Mouse (Mus musculus) macrophage (primary cell): ENCODE measurements around the gene Fam69a. TPM values are rescaled to one million over a fixed set of nuclear protein-coding genes. Genes with fewer than 3 reads are reported as not detected.
"Not testable (repeated sequence)": the region's sequence is repeated elsewhere in the genome, so short reads cannot be mapped to it uniquely, and the experiment has no call there.

Experiments
- H3K27ac ChIP-seq: fragments of 350-480 bp; formaldehyde crosslinking; 2 replicates; pipeline ENCODE4 v1.9.0; 2021
- H3K36me3 ChIP-seq: fragments of 350-480 bp; formaldehyde crosslinking; 2 replicates; pipeline ENCODE4 v1.9.0; 2021; ENCODE audit errors: inconsistent target
- H3K4me3 ChIP-seq: fragments of 350-480 bp; formaldehyde crosslinking; 2 replicates; pipeline ENCODE4 v1.9.0; 2021; ENCODE audit errors: inconsistent target
- H3K79me2 ChIP-seq: fragments of 350-480 bp; formaldehyde crosslinking; 2 replicates; pipeline ENCODE4 v1.9.0; 2021; ENCODE audit errors: inconsistent target
- WGBS: methylation state at CpG from one replicate; pipeline ENCODE4 v1.1.7; 2026; ENCODE audit warnings: inconsistent platforms; ENCODE audit not compliant: missing documents; 5-methylcytosine and 5-hydroxymethylcytosine counted together
- polyA plus RNA-seq: library from polyadenylated mRNA; stranded (reverse); fragments of 250-400 nt; gene quantifications from 3 replicates; pipeline ENCODE4 v1.2.4, GENCODE M21; 2018; ENCODE audit warnings: inconsistent platforms

Gene Fam69a
- polyA plus RNA-seq, 1 experiment from 2014 or later: 18.7 TPM

GRCm38 (mm10) chr5:107921400-107922252, 65.3 kb downstream of the Fam69a start:
- Histone ChIP-seq H3K4me3 (no peak overlapping the region), H3K36me3 (no peaks in the 10 kb centered on the region), H3K27ac (no peak overlapping the region), H3K79me2 (peaks cover 18% of the 10 kb centered on the region)
- 100% methylated on average over 2 of the region's 2 CpGs for WGBS

GRCm38 (mm10) chr5:107915280-107915679, 71.6 kb downstream of the Fam69a start:
- Histone ChIP-seq H3K36me3 (no peaks in the 10 kb centered on the region), H3K79me2 (no peaks in the 10 kb centered on the region), H3K4me3 (no peak overlapping the region), H3K27ac (no peak overlapping the region)
- WGBS: 94% methylated on average over 4 of the region's 4 CpGs

GRCm38 (mm10) chr5:107911012-107911411, 75.9 kb downstream of the Fam69a start:
- H3K36me3 ChIP-seq: peaks cover 26% of the 10 kb centered on the region
- 96% methylated on average over 3 of the region's 5 CpGs for WGBS
- H3K4me3 ChIP-seq: no peak overlapping the region
- H3K79me2 ChIP-seq: peaks cover 2% of the 10 kb centered on the region; the same call in 1 of the 2 replicates
- H3K27ac ChIP-seq: no peak overlapping the region

- Histone ChIP-seq H3K27ac (no peak overlapping the region), H3K4me3 (no peak overlapping the region), H3K79me2 (peaks cover 11% of the 10 kb centered on the region; the same call in 1 of the 2 replicates), H3K36me3 (peaks cover 35% of the 10 kb centered on the region)
- WGBS: 58% methylated on average over 5 of the region's 5 CpGs
Measured at GRCm38 (mm10) chr5:107910084-107910616, 76.7 kb downstream of the Fam69a start.

- no peak overlapping the region for H3K27ac ChIP-seq
- 87% methylated on average over 3 of the region's 3 CpGs for WGBS
Measured at GRCm38 (mm10) chr5:107909668-107910067, 77.2 kb downstream of the Fam69a start.

GRCm38 (mm10) chr5:107908514-107909110, 78.3 kb downstream of the Fam69a start:
- H3K27ac ChIP-seq: no peak overlapping the region
- H3K79me2 ChIP-seq: peaks cover 26% of the 10 kb centered on the region
- peaks cover 44% of the 10 kb centered on the region for H3K36me3 ChIP-seq
- H3K4me3 ChIP-seq: no peak overlapping the region
- WGBS: 96% methylated on average over 2 of the region's 2 CpGs

More at GRCm38 (mm10) chr5:107909668-107910067, 77.2 kb downstream of the Fam69a start:
- H3K79me2 ChIP-seq: peaks cover 15% of the 10 kb centered on the region; the same call in 1 of the 2 replicates
- H3K4me3 ChIP-seq: no peak overlapping the region
- peaks cover 40% of the 10 kb centered on the region for H3K36me3 ChIP-seq

GRCm38 (mm10) chr5:107904325-107904724, 82.6 kb downstream of the Fam69a start:
- WGBS: 61% methylated on average over 3 of the region's 3 CpGs
- Histone ChIP-seq H3K36me3 (peaks cover 52% of the 10 kb centered on the region), H3K4me3 (no peak overlapping the region), H3K79me2 (peaks cover 56% of the 10 kb centered on the region), H3K27ac (no peak overlapping the region)

GRCm38 (mm10) chr5:107901014-107901615, 85.8 kb downstream of the Fam69a start:
- Histone ChIP-seq H3K4me3 (peak overlapping the region; percentile 98), H3K79me2 (peaks cover 55% of the 10 kb centered on the region), H3K36me3 (peaks cover 27% of the 10 kb centered on the region; the same call in 1 of the 2 replicates), H3K27ac (peak overlapping the region; percentile 54)
- WGBS: under 1% methylated on average over 22 of the region's 23 CpGs

GRCm38 (mm10) chr5:107900206-107901013, 86.5 kb downstream of the Fam69a start, which contains the start of gene Rpl5:
TSS of gene Rpl5 (plus strand) at chr5:107900502.
- Histone ChIP-seq H3K27ac (peak within 1 kb of the TSS; percentile 54), H3K79me2 (peaks cover 48% of the 10 kb centered on the region), H3K4me3 (peak within 1 kb of the TSS; percentile 98), H3K36me3 (peaks cover 20% of the 10 kb centered on the region; the same call in 1 of the 2 replicates)
- 3% methylated on average over 52 of the region's 66 CpGs for WGBS

- H3K79me2 ChIP-seq: peaks cover 6% of the 10 kb centered on the region
- WGBS: 94% methylated on average over 1 of the region's 1 CpGs
- no peak overlapping the region for H3K4me3 ChIP-seq
Measured at GRCm38 (mm10) chr5:107896265-107896664, 90.6 kb downstream of the Fam69a start.

GRCm38 (mm10) chr5:107894676-107895075, 92.2 kb downstream of the Fam69a start:
- Histone ChIP-seq H3K79me2 (no peaks in the 10 kb centered on the region), H3K4me3 (no peak overlapping the region), H3K36me3 (no peaks in the 10 kb centered on the region), H3K27ac (no peak overlapping the region)
- WGBS: 95% methylated on average over 7 of the region's 7 CpGs

More at GRCm38 (mm10) chr5:107896265-107896664, 90.6 kb downstream of the Fam69a start:
- Histone ChIP-seq H3K27ac (no peak overlapping the region), H3K36me3 (no peaks in the 10 kb centered on the region)

- no CpG with 5 or more reads among the region's 1 CpGs for WGBS
- not testable (repeated sequence) for H3K36me3 ChIP-seq, H3K4me3 ChIP-seq, H3K79me2 ChIP-seq, H3K27ac ChIP-seq
Measured at GRCm38 (mm10) chr5:107891515-107891914, 95.4 kb downstream of the Fam69a start.

GRCm38 (mm10) chr5:107889994-107890888, 96.6 kb downstream of the Fam69a start:
- Histone ChIP-seq H3K36me3 (no peaks in the 10 kb centered on the region), H3K27ac (no peak overlapping the region), H3K79me2 (no peaks in the 10 kb centered on the region), H3K4me3 (no peak overlapping the region)
- 75% methylated on average over 8 of the region's 9 CpGs for WGBS
